Mouse (Mus musculus): ENCODE measurements around the gene Fis1.
A peak's percentile ranks its signal among the peaks of the same experiment; 100 is the strongest.

Fis1 gene

DNA sequence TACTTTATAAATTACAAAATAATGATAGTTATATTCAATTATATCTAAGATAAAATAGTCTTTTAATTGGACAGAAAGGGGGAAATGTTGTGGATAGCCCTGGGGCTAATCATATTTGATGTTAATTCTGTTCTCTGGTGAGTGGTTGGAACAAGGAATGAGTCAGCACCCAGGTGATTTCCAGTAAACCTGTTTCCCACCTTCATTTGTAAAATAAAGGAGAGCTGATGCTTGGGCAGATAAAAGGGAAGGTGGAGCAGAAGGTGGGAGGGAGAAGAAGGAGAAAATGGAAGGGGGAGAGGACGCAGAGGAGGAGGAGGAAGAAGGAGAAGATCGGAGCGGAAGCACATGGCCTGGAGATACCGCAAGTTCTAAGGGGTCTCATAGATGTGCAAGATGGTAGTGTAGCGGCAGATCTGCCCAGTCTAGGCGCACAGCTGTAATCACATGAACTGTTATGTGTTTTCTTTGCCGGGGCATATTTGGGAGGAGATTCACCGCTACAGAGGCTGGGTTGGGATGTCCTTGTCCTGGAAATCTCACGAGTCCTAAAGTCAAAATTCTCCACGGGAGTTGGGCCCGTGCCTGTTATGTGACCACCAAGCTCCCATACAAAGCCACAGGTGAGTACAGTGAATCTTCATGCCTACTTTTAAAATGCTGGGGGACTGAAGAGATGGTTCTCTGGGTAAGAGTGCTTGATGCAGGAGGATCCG lies 12.1 kb upstream of the Fis1 start:
- DNase-seq, result no peak

DNA sequence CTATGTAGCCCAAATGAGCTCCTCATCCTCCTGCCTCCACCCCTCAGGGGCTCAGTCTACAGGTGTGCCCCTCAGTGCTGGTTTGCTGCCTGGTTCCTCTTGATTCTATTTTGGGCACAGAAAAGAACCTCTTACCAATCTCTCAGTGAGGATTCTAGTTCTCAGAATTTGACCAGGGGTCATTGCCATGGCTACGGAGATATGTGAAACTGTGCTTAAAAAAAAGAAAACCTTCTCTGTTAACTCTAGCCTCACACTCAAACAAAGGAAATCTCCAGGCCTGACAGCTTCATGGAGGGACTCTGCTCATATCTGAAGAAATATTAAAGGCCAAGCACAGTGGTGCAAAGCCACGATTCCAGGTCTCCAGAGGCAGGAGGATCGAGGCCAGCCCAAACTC lies 10.3 kb upstream of the Fis1 start:
- DNase-seq, result no peak

DNA sequence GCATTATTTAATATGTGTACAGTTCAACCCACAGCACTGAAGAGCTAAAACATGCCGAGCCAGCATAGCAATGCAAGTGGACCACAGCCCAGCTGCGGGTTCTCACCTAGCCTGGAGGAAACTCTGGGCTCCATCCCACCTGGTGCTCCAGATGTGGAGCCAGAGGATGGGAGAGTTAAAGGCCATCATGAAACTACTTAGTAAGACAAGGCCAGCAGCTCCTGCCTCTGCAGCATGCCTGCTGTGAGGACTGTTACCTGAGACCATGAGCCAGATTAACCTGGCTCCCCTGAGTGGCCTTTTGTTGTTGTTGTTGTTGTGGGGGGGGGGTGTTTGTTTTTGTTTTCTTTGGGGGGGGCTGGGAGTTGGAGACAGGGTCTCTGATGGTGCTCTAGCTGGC lies 9.7 kb upstream of the Fis1 start:
- DNase-seq, result no peak

DNA sequence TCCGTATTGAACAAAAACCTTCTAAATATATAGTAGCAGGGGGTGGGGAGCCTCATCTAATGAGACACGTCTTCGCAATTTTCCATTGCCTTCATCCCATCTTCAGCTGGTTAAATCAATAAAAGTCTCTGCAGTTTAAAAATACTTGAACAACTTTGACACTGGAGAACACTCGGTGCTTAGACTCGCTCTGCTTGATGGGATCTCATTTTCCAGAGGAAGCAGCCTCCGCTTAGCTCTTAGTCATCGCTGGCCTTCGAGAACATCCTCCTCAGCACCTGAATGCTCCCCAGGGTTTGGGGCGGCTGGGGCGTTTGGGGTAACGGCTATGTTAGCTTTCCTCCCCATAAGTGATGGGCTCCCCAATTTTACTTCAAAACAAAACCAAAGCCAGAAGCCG lies 8.0 kb upstream of the Fis1 start:
- no peak for DNase-seq

DNA sequence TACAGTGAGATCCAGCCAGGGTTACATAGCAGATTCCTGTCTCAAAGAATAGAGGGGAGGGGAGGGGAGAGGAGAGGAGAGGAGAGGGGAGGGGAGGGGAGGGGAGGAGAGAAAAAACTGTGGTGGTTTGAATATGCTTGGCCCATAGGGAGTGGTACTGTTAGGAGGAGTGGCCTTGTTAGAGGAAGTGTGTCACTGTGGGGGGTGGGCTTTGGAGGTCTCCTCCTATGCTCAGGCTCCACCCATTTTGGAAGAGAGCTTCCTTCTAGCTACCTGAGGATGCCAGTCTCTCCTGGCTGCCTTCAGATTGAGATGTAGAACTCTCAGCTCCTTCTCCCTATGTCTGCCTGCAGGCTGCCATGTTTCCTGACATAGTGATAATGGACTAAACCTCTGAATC lies 5.2 kb upstream of the Fis1 start:
- no peak for DNase-seq

DNA sequence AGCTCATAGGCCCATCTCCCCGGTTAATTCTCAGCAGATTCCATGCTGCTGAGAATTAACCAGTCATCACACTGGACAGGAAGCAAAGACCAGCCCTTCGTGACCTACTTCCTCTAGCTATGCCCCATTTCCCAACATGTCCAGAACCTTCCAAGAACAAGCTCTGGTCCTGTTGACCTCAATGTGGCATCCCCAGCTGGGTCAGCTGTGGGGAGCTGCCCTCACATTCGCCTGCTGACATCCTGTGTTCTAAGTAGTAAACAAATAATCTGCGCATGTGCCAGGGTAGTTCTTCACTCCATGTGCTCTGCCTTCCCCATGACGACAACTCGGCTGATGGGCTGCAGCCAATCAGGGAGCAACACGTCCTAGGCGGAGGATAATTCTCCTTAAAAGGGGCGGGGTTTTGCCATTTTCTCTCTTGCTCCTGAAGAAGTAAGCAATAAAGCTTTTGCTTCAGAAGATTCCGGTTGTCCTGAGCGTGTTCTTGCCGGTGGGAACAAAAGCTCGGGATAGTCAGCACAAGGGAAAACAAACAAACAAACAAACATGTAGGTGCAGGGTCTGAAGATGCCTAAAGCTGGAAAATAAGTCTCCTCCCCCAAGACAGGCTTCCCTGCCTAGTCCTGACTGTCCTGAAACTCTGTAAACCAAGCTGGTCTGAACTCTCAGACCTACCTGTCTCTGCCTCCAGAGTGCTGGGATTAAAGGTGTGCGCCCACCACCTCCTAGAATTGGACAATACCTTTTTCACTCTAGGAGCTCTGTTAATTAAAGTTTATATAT lies 3.3 kb upstream of the Fis1 start:
- DNase-seq, result peak; percentile 36

DNA sequence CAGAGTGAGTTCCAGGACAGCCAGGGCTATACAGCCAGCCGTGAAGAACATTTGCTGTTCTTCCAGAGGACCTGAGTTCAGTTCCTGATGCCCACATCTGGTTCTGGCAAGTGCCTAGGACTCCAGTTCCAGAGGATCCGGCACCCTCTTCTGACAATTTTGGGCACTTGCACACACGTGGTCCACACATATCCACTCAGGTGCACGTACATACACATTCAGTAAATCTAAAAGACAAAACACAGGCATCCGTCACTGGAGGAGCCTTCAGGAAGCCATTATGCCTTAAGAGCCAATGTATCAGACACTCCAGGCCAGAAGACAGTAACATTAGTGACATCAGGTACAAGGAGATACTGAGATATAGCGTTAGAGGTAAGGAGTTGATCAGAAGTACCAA lies 2.6 kb upstream of the Fis1 start:
- no peak for DNase-seq

DNA sequence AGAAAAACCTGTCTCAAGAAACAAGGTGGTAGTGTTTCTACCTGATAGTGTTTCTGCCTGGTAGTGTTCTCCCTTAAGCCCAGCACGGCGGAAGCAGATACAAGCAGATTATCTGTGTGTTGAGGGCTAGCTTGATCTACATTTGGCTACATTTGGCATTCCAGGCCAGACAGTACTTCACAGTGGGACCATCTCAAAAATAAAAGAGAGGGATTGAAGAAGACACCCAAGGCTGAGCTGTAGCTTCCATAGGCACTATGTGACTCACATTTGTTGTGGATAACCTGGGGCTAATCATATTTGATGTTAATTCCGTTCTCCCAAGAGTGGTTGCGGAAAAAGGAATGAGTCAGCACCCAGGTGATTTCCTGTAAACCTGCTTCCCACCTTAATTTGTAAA lies 922 bp upstream of the Fis1 start:
- DNase-seq, result no peak

DNA sequence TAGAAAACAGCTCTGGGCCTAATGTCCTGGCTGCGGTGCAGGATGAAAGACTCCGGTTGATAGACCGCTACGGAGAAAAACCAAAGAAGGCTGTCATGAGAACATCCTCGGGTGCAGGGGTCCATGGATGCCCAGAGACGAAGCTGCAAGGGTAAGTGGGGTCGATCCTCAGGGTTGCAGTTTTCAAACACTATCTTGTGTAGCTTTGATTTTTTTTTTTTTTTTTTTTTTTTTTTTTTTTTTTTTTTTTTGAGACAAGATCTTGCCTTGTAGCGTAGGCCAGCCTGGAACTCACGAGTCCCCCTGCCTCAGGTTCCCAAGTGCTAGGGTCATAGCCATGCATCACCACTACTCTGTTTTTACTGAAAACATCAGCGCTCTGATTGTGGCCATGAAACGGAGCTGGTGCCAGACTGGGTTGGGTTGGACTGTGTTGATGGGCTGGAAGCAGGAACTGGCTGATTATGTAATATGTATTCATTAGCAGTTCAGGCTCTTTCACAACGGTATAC lies 421 bp downstream of the Fis1 start:
- peak; percentile 63 for DNase-seq

DNA sequence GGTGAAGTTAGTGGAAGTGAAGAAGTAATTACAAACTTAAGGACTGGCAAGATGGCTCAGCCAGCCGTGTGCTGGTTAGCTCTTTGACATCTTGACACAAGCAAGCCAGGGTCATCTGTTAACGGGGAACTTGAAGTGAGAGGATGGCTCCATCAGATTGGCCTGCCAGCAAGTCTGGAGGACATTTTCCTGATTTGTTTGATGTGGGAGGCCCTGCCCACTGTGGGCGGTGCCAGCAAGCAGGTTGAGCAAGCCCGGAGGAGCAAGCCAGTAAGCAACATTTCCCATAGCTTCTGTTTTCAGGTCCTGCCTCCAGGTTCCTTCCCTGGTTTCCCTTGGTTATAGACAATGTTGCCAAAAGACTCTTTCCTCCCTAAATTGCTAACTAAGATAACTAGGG lies 2.5 kb downstream of the Fis1 start:
- DNase-seq, result no peak

DNA sequence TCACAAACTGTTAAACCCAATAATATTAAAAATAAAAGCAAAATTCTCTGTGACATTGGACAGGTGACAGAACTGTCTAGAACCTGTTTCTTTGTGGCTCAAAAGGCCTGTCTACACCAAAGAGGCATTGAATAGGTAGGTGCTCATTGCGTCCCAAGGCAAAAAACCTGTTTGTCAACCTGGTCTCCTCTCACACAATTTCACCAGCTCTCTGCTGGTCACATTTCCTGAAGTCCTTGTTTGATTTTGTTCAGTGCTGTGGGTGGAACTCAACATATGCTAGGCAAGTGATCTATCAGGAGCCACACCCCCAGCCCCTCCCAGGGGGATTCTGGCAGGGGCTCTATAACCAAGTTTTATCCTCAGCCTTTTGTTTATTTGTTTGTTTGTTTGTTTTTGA lies 4.2 kb downstream of the Fis1 start:
- DNase-seq, result no peak

DNA sequence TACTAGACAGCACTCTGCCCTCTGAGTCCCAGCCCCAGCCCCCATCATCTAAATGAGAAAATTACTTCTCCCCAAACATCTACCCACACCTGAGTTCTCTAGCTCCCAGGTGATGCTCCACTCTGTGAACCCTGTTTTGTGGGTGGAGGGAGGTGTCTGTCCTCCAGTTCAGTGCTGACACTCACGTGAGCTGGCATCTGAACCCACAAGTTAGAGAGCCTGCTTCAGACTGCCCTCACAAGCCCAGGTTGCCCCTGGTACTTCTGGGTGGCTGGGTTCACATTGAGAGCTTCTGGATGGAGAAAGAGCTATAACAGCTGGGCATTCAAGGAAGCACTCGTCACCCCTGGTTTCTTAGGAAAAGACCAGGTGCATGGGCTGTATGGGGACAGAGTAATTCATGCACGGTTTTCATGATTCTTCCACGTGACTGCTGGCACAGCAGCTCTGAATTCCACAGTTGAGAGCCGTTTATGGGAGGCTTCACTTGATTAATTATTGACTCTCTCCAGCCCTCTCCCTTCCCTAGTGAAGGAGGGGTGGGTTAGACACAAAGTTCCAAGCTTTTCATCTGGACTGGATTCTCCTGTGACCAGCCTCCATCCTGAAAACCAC lies 6.0 kb downstream of the Fis1 start:
- peak; percentile 21 for DNase-seq

DNA sequence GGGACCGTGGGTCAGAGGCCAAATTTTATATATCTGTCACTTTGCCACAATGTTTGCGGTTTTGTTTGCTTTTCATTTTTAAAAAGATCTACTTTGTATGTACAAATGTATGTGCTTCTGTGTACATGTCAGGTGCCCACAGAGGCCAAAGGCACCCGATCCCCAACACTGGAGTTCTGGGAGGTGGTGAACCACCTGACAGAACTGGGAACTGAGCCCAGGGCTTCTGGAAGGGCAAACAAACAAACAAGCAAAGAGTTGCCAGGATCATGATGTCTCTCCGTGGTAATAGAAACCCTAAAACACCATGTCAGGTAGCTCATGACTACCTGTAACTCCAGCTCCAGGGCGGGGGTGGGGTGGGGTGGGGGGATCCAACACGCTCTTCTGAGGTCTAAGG lies 7.0 kb downstream of the Fis1 start:
- DNase-seq, result no peak

DNA sequence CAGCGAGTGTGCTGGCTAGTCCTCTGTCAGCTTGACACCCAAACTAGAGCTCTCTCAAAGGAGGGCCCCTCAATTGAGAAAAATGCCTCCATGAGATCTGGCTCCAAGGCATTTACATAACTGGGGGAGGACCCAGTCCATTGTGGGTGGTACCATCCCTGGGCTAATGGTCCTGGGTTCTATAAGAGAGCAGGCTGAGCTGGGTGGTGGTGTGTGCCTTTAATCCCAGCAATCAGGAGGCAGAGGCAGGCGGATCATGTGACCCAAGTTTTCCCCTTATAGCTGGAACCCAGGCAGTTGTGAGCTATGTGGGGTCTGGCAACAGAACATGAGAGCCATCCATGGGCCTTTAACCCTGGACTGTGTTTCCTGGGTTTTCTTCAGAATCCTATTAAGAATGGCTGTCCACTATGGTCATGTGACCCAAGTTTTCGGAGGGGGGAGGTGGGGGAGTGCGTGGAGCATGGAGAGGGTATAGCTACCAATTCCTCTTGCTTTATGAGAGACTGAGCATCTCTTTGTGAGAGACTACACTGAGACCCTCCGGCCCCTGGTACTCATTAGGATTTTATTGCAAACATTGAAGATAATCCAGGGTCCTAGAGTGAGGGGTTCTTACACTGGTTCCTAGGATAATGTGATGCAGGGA lies 8.4 kb downstream of the Fis1 start:
- DNase-seq, result peak; percentile 50

DNA sequence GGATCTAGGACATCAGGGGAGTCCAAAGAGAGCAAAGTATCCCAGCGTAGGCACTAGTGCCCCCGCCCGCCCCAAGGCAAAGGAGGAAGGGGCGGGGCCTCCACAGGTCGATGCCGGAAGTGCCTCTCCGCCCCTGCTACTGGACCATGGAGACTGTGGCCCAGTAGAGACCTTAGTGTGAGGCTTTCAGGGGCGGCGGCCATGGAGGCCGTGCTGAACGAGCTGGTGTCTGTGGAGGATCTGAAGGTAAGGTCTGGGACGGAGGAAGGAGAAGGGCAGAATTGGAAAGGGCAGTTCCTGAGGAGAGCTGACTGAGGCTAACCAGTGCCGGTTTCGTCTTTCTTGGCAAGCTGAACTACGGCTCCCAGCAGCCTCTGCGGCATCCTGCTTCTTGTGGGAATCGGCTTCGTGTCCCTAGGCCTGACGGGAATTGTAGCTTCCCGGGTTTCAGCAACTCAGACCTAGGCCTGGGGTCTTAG lies 8.9 kb downstream of the Fis1 start:
- peak; percentile 94 for DNase-seq

DNA sequence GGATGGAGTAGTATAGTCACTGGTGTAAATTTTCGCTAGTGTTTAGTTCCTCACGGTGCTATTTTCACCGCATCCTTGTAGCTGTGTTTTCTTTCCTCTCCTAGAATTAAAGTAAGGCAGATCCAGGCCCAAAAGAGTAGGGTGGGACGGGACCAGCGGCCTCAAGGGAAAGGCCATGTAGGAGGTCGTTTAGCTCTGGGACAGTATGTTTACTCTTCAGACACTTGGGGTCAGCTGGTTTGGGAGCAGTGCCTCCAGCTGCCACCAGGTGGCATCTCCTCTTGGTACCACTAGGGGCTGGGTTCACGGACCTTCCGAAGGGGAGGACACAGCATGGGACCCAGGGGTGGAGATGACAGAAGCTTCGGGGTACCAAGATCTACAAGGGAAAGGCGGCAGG lies 9.4 kb downstream of the Fis1 start:
- peak; percentile 94 for DNase-seq

DNA sequence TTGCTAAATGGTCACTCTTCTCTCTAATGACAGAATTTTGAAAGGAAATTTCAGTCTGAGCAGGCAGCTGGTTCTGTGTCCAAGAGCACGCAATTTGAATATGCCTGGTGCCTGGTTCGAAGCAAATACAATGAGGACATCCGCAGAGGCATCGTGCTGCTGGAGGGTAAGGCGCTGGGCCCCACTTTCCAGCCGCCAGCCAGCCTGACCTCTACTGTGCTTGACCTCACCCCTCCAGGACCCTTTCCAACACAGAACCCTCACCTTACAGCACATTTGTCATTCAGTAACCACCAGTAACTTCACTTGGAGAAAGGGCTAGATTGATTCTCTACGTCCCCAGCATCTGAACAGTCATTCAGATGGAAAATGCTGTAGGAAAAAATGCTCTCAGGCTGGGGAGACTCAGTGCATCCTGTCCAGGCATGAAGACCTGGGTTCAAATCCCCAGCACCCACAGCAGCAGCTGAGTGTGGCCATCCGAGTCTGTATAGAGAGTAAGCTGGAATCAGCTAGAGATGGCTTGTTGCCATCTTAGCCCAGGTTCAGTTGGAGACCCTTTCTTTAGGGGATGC lies 10.0 kb downstream of the Fis1 start:
- no peak for DNase-seq

DNA sequence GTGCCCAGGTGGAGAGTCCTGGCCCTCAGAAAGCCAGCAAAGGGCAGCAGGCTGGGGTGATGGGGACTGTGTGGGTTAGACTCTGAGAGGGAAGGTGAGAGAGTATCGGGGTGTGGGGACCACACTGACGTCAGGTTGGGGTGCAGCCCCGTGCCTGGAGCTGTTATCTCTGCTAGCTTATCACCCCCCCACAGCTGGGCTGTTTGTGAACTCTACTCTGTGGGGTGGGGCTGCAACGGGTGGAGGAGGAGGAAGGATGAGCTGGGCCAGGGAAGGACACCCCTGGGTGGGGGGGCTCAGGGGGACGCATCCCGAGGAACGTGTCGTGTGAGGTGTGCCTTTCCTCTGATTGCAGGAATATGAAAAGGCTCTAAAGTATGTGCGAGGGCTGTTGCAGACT lies 12.1 kb downstream of the Fis1 start:
- no peak for DNase-seq

DNA sequence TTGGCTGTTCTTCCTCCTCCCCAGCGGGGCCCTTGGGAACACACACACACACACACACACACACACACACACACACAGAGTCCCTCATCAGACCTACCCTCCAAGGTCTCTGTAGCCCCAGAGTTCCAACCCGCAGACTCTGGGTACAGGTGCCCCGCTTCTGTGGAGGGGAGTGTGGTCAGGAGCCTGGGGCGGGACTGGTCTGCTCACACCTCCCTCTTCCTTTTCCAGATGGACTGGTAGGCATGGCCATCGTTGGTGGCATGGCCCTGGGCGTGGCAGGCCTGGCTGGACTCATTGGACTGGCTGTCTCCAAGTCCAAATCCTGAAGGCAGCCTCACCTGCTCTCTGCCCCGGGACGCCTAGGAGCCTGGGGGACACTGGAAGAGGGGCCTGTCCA lies 12.6 kb downstream of the Fis1 start:
- DNase-seq, result no peak

DNA sequence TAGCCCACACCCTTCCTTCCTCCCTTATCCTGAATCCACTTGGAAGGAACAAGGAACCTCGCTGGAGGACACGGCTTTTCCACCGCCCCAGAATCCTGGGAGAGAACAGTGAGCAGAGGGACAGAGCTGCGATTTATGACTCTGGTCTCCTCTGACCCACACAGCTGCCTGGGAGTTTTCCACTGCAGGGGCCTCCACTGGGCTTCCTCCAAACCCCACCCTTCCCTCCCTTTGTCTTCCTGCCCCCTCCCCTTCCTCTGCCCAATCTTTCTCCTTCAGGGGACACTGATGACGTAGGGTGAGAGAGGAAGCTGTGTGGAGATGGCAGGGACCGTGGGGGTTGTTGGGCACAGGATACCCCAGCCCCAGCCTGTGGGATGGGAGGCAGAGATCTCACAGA lies 13.3 kb downstream of the Fis1 start, which contains the start of gene Cldn15:
Cldn15 (plus strand) TSS at position 286 of the 400 bp plus-strand sequence.
- DNase-seq, result peak; percentile 66

DNA sequence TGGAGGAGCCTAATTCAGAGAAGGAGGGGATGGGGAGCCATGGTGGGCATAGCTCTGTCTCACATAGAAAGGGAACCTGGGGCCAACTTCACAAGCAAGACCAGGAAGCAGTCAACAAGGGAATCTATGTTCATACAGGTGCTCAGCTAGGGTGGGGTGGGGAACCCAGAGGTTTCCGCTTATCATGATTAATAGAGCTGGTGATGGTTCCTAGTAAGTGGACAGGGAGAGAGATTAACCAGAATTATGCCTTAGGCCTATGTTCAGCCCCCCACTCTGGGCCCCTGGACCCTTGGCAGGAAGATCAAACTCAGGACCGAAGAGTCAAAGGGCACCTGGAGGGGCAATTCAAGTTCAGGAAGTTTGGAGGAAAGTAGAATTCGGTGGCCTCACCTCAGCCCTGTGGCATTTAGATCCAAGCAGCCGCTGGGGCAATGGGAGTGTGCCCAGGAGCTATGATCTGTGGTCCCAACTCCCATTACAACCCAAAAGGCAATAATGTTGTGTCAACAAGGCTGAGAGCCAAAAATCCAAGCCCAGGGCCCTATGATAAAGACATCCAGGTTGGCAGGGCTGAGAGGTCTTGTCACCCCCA lies 13.9 kb downstream of the Fis1 start:
- DNase-seq, result no peak

DNA sequence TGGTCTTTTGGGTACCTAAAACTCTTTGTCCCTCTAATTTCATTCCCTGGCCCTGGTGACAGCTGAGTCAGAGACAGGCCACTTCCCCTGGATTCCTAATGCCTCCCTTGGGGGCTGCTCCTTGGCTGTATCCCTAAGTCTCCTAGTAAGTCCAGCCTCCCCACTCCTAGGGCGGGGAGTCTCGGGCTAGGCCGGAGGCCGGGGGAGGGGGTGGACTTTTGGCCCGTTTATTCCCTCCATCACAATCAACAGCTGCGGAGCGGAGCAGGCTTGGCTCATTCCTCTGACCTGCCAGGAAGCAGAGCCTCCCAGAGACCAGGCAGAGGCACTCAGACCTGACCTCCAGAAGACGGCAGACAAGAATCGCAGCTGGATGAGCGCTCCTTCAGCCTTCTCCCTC lies 14.5 kb downstream of the Fis1 start:
- DNase-seq, result peak; percentile 76

All from lung, postnatal 10 days (tissue).